Mouse (Mus musculus): ENCODE results near the gene Zic4.

The Zic4 gene

GRCm38 (mm10) chr9:91404905-91405752 is 42.9 kb downstream of the Zic4 start:
- no peak for DNase-seq (ENCODE audit: low read depth)

- DNase-seq (ENCODE audit: low read depth): no peak
These were observed 43.6 kb downstream of the Zic4 start for GRCm38 (mm10) chr9:91405753-91406178.

GRCm38 (mm10) chr9:91406258-91406763 is 44.1 kb downstream of the Zic4 start:
- no peak for DNase-seq (ENCODE audit: low read depth)

GRCm38 (mm10) chr9:91409771-91410170 is 47.6 kb downstream of the Zic4 start:
- no peak for DNase-seq (ENCODE audit: low read depth)

- DNase-seq (ENCODE audit: low read depth): no peak
These were observed 51.9 kb downstream of the Zic4 start for GRCm38 (mm10) chr9:91414007-91414661.

GRCm38 (mm10) chr9:91420441-91420840 is 58.2 kb downstream of the Zic4 start:
- no peak for DNase-seq (ENCODE audit: low read depth)
